Mouse (Mus musculus): Measurements from ENCODE around the gene 1810009A15Rik.

- TF ChIP-seq POLR2A (IDR thresholded peaks at IDR 0.05; ENCODE audit: borderline replicate concordance, control insufficient read depth, low read depth, low read length), result no peak
- no peak for TF ChIP-seq CTCF (IDR thresholded peaks at IDR 0.05; ENCODE audit: control insufficient read depth, insufficient read depth, low read length)
Measured at GRCm38 (mm10) chr19:8914212-8914611, 25.6 kb downstream of the 1810009A15Rik start.

Data from bone marrow, adult 2 months (tissue).